ENCODE assay signal across 8 mouse cellular contexts in genomic region chr11:78182961-78183844, GRCm38 (mm10). TPM values are rescaled to one million over a fixed set of nuclear protein-coding genes. Genes with fewer than 3 reads are reported as not detected.
DNase-seq lines count a peak whose midpoint lies in the region; ATAC-seq and TF ChIP-seq lines count a peak whose summit lies in the region.

Gene Rpl23a (minus strand): TSS chr11:78183584.

- no peaks in the 10 kb centered on the region for H3K9me3 ChIP-seq in hindbrain, embryonic 10.5 days
- H3K9me3 ChIP-seq in lung, embryonic 15.5 days = no peaks in the 10 kb centered on the region

- peak; percentile 96 for DNase-seq in MEL-GATA-1-ER (ENCODE audit: extremely low read depth, low read depth)
- peak; percentile 88 for DNase-seq in cerebellum, adult 8-10 months
- peak; percentile 89 to 93 for DNase-seq in frontal cortex, adult 2 months (ENCODE audit: extremely low spot score in 1 of 2, low spot score in 1 of 2)
- peak; percentile 88 for DNase-seq in hindbrain, embryonic 10.5 days (ENCODE audit: low spot score)
- DNase-seq in layer of hippocampus, adult 9-10 months (ENCODE audit: low spot score) = peak; percentile 93
- peak; percentile 60 to 78 for DNase-seq in thymus, adult 18-20 months

- peak within 1 kb of the TSS; percentile 98 for H3K9ac ChIP-seq in lung, embryonic 15.5 days

- ATAC-seq in lung, embryonic 15.5 days (ENCODE audit: borderline replicate concordance, extremely low read depth, low FRiP score, low TSS enrichment) = peak; percentile 80

- WGBS in hindbrain, embryonic 10.5 days = under 1% methylated on average over 38 of the region's 38 CpGs
- WGBS in lung, embryonic 15.5 days = under 1% methylated on average over 38 of the region's 38 CpGs
- under 1% methylated on average over 38 of the region's 38 CpGs for WGBS in olfactory bulb, adult 2 months

- peaks cover 42% of the 10 kb centered on the region for H3K36me3 ChIP-seq in hindbrain, embryonic 10.5 days
- peaks cover 30% of the 10 kb centered on the region for H3K36me3 ChIP-seq in lung, embryonic 15.5 days

- H3K4me1 ChIP-seq in hindbrain, embryonic 10.5 days (replicated peaks) = peaks cover 55% of the 10 kb centered on the region
- H3K4me1 ChIP-seq in lung, embryonic 15.5 days = peaks cover 56% of the 10 kb centered on the region
- H3K4me1 ChIP-seq in olfactory bulb, adult 2 months (ENCODE audit: control insufficient read depth, insufficient read depth, low read length) = peaks cover 9% of the 10 kb centered on the region

- peak within 1 kb of the TSS; percentile 67 for H3K4me2 ChIP-seq in lung, embryonic 15.5 days

- peak; percentile 92 for TF ChIP-seq POLR2A in olfactory bulb, adult 2 months (IDR thresholded peaks at IDR 0.05; ENCODE audit: insufficient read depth, low read depth, low read length)

- H3K4me3 ChIP-seq in hindbrain, embryonic 10.5 days = peak within 1 kb of the TSS; percentile 95
- H3K4me3 ChIP-seq in lung, embryonic 15.5 days = peak within 1 kb of the TSS; percentile 85
- H3K4me3 ChIP-seq in olfactory bulb, adult 2 months (ENCODE audit: insufficient read depth, low read depth, low read length) = peak within 1 kb of the TSS; percentile 96

- H3K27me3 ChIP-seq in hindbrain, embryonic 10.5 days (ENCODE audit: insufficient read depth, poor library complexity, severe bottlenecking) = no peaks in the 10 kb centered on the region
- H3K27me3 ChIP-seq in lung, embryonic 15.5 days = no peaks in the 10 kb centered on the region

- peak within 1 kb of the TSS; percentile 99 for H3K27ac ChIP-seq in hindbrain, embryonic 10.5 days
- peak within 1 kb of the TSS; percentile 93 for H3K27ac ChIP-seq in lung, embryonic 15.5 days
- peak within 1 kb of the TSS; percentile 79 for H3K27ac ChIP-seq in olfactory bulb, adult 2 months (ENCODE audit: insufficient read depth, low read depth, low read length)

- no peak for TF ChIP-seq CTCF in olfactory bulb, adult 2 months (IDR thresholded peaks at IDR 0.05; ENCODE audit: insufficient read depth, low read depth, low read length)

RNA-seq across cellular contexts. Expression of gene Rpl23a, which starts in this region (rescaled TPM):
- 1,050 and 1,099 TPM in 2 replicates for polyA plus RNA-seq in frontal cortex, adult 2 months (2012; rRNA removed)
- polyA plus RNA-seq in hindbrain, embryonic 10.5 days (2016; fragmentation: Nextera tagmentation; extraction: Ambion mirVana) = 1,007 and 1,099 TPM in 2 replicates
- 1,297 and 1,378 TPM in 2 replicates for polyA plus RNA-seq in lung, embryonic 15.5 days (2015; fragmentation: Nextera tagmentation; extraction: Ambion mirVana)
- polyA plus RNA-seq in olfactory bulb, adult 2 months (2012; ENCODE audit: insufficient read depth, insufficient read length, low replicate concordance, missing spikeins) = 1,288 TPM in 1 of 2 replicates, not detected in the other

Comparison
In these comparisons a context has a peak if more than half of its experiments do, and no peak if none do; other contexts are left out.
1. Peak in every context shown above with its lines: DNase-seq, ATAC-seq, H3K4me3 ChIP-seq and H3K27ac ChIP-seq.